Mouse (Mus musculus): ENCODE data around the gene Brd3os.

The Brd3os gene

DNA sequence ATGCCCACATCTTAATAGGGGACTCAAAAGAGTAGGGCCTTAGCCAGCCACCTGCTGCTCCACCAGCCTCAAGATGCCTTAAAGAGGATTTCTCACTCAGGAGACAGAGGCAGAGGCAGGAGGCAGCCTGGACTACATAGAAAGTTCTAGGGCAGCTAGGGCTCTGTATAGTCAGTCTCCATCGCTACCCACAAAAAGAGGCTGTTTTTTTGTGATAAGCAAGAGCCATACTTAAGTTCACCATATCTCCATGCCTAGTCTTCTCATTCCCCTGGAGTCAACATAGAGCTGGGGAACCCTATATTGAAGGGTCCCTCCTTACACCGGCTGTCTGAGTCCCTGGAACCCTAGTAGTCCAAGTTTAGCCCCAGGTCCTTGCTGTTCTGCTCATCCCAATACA, 28.4 kb downstream of the Brd3os start:
- DNase-seq (ENCODE audit: low read depth, low spot score): no peak
- Histone ChIP-seq H3K27me3 (ENCODE audit: control insufficient read depth, insufficient read depth, low read length, poor library complexity, severe bottlenecking) (no peaks in the 10 kb centered on the region), H3K36me3 (ENCODE audit: control insufficient read depth, insufficient read depth, low read length, poor library complexity, severe bottlenecking) (no peaks in the 10 kb centered on the region)

DNA sequence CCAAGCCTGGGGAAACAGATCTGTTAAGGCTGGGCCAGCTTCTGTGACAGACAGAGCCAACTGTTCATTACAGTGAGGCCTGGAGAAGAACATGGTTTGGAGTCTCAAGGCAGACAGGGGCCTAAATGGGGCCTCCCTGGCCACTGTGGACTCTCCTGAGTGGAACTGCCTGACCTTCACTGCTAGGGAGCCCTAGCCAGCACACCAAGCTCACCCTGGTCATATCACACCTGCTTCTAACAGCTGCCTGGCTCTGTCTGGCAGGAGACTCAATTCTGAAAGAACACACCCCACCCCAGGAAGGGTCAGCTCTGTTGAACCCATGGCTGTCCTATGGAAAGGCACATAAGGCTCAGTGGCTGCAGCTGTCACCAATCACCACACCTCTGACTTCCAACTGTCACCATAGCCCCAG, 29.1 kb downstream of the Brd3os start:
- H3K36me3 ChIP-seq (ENCODE audit: control insufficient read depth, insufficient read depth, low read length, poor library complexity, severe bottlenecking): no peaks in the 10 kb centered on the region
- no peak for DNase-seq (ENCODE audit: low read depth, low spot score)
- H3K27me3 ChIP-seq (ENCODE audit: control insufficient read depth, insufficient read depth, low read length, poor library complexity, severe bottlenecking): no peaks in the 10 kb centered on the region

GRCm38 (mm10) chr2:27473061-27473765, 31.1 kb downstream of the Brd3os start:
- Histone ChIP-seq H3K36me3 (ENCODE audit: control insufficient read depth, insufficient read depth, low read length, poor library complexity, severe bottlenecking) (no peaks in the 10 kb centered on the region), H3K27me3 (ENCODE audit: control insufficient read depth, insufficient read depth, low read length, poor library complexity, severe bottlenecking) (no peaks in the 10 kb centered on the region)
- peak; percentile 38 for DNase-seq (ENCODE audit: low read depth, low spot score)

- Histone ChIP-seq H3K36me3 (ENCODE audit: control insufficient read depth, insufficient read depth, low read length, poor library complexity, severe bottlenecking) (no peaks in the 10 kb centered on the region), H3K27me3 (ENCODE audit: control insufficient read depth, insufficient read depth, low read length, poor library complexity, severe bottlenecking) (no peaks in the 10 kb centered on the region)
- DNase-seq (ENCODE audit: low read depth, low spot score): no peak
These were observed 31.8 kb downstream of the Brd3os start for GRCm38 (mm10) chr2:27473911-27474310.

DNA sequence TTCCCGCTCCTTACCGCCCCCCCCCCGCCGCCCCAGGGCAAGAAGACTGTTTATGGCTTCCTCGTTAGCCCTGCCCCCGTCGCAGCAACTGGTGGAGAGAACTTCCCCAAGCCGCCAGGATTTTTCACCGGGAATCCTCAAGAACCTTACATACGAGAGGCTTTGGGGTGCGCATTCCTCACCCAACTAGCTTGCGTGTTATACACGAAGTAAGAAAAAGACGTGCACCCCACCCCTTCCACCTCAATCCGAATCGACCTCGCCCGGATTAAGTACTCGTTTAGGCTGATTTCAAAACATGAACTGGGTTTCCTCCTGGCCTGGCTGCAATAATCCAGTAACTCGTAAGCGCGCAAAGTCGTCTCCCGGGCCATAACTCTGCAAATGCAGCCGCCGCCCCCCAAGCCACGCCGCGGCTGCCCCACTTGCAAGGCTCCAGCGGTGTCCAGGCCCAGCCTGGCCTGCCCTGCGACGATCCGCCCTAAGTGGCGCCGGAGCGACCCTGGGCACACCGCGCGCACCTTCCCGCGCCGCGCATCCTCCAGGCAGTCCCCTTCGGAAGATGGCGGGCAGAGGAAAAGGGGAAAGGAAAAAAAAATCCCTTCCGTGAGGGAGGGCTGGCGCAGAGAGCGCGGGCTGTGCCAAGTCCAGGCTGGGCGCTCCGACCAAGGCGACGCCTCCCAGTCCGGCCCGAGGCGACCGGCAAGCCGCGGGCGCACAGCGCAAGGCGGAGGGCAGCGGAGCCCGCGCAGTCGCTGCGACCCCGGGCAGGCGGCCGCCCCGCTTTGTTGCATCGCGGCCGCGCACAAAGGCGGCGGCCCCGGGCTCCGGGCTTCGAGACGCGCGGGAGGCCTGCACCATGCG, 32.7 kb downstream of the Brd3os start:
- H3K27me3 ChIP-seq (ENCODE audit: control insufficient read depth, insufficient read depth, low read length, poor library complexity, severe bottlenecking): no peaks in the 10 kb centered on the region
- peak; percentile 22 for DNase-seq (ENCODE audit: low read depth, low spot score)
- H3K36me3 ChIP-seq (ENCODE audit: control insufficient read depth, insufficient read depth, low read length, poor library complexity, severe bottlenecking): no peaks in the 10 kb centered on the region

DNA sequence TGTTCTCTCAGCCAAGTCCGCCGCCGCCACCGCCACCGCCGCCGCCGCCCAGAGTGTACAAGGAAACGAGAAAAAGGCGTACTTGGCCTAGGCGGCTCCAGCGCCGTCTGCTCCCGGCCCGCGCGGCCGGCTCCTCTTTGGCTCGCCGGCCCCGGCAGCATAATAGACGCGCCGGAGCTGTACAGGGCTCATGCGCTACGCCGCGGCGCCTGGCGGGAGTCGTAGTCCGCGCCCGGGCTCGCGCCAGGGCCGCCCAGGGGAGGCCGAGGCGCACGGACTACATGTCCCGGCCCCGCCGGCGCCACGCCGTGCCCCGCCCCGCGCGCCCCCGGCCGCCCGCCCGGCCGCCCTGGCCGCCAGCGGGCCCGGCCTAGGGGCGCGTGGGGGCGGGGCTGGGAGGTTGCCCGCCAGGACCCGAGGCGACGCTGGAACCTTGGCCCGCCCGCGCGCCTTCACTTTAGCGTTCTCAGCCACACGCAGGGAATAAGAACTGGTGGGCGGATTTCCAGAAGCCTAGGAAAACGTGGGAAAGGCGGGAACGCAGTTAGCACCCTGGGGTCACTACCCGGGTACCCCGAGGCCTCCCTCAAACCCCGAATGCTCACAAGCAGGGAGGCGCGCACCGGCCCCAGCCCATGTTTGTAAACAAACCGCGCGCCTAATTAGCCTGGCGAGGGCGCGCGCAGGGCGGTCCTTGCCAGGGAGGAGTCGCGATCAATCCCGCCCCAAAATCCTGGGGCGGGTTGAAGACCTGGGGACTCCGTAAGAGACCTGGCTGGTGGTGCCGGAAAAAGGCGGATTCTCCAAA, 33.6 kb downstream of the Brd3os start:
- DNase-seq (ENCODE audit: low read depth, low spot score): peak; percentile 91
- Histone ChIP-seq H3K27me3 (ENCODE audit: control insufficient read depth, insufficient read depth, low read length, poor library complexity, severe bottlenecking) (no peaks in the 10 kb centered on the region), H3K36me3 (ENCODE audit: control insufficient read depth, insufficient read depth, low read length, poor library complexity, severe bottlenecking) (no peaks in the 10 kb centered on the region)

GRCm38 (mm10) chr2:27476303-27477192, 34.4 kb downstream of the Brd3os start:
- no peaks in the 10 kb centered on the region for H3K36me3 ChIP-seq (ENCODE audit: control insufficient read depth, insufficient read depth, low read length, poor library complexity, severe bottlenecking)
- H3K27me3 ChIP-seq (ENCODE audit: control insufficient read depth, insufficient read depth, low read length, poor library complexity, severe bottlenecking): no peaks in the 10 kb centered on the region
- DNase-seq (ENCODE audit: low read depth, low spot score): no peak

- DNase-seq (ENCODE audit: low read depth, low spot score): no peak
- H3K27me3 ChIP-seq (ENCODE audit: control insufficient read depth, insufficient read depth, low read length, poor library complexity, severe bottlenecking): no peaks in the 10 kb centered on the region
- no peaks in the 10 kb centered on the region for H3K36me3 ChIP-seq (ENCODE audit: control insufficient read depth, insufficient read depth, low read length, poor library complexity, severe bottlenecking)
These were observed 37.7 kb downstream of the Brd3os start for GRCm38 (mm10) chr2:27479821-27480220.

- Histone ChIP-seq H3K27me3 (ENCODE audit: control insufficient read depth, insufficient read depth, low read length, poor library complexity, severe bottlenecking) (no peaks in the 10 kb centered on the region), H3K36me3 (ENCODE audit: control insufficient read depth, insufficient read depth, low read length, poor library complexity, severe bottlenecking) (no peaks in the 10 kb centered on the region)
- peak; percentile 61 for DNase-seq (ENCODE audit: low read depth, low spot score)
These were observed 38.2 kb downstream of the Brd3os start for GRCm38 (mm10) chr2:27480367-27480766.

- no peaks in the 10 kb centered on the region for H3K27me3 ChIP-seq (ENCODE audit: control insufficient read depth, insufficient read depth, low read length, poor library complexity, severe bottlenecking)
These were observed 40.2 kb downstream of the Brd3os start for GRCm38 (mm10) chr2:27482265-27482861.

GRCm38 (mm10) chr2:27486725-27487124, 44.6 kb downstream of the Brd3os start:
- Histone ChIP-seq H3K36me3 (ENCODE audit: control insufficient read depth, insufficient read depth, low read length, poor library complexity, severe bottlenecking) (no peaks in the 10 kb centered on the region), H3K27me3 (ENCODE audit: control insufficient read depth, insufficient read depth, low read length, poor library complexity, severe bottlenecking) (no peaks in the 10 kb centered on the region)
- no peak for DNase-seq (ENCODE audit: low read depth, low spot score)

More at GRCm38 (mm10) chr2:27482265-27482861, 40.2 kb downstream of the Brd3os start:
- no peak for DNase-seq (ENCODE audit: low read depth, low spot score)
- H3K36me3 ChIP-seq (ENCODE audit: control insufficient read depth, insufficient read depth, low read length, poor library complexity, severe bottlenecking): no peaks in the 10 kb centered on the region

DNA sequence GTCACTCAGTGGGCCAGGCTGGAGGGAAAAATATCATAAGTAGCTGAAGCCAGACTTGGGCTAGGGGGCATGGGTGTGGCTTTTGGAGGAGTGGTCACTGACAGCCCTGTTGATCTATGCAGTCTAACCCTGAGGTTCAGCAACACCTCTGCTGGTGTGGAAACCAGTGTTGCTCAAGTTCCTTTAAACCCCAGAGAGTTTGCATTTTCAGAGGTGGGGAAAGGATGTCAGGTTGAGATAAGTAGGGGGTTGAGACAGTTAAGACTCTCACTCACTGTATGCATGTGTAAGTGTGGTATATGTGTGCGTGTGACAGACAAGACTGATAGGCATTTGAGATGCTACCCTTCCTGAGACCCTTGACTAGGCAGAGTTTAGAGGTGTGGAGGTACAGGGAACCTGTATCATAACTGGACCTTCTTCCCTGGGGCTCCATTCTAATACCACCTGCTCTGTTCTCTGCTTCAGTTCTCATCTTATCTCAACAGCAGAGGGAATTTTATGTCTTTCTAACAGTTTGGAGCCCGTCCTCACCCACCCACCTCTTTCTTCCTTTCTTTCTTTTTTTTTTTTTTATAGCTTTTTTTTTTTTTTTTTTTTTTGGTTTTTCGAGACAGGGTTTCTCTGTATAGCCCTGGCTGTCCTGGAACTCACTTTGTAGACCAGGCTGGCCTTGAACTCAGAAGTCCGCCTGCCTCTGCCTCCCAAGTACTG, 45.4 kb downstream of the Brd3os start:
- no peaks in the 10 kb centered on the region for H3K36me3 ChIP-seq (ENCODE audit: control insufficient read depth, insufficient read depth, low read length, poor library complexity, severe bottlenecking)
- H3K27me3 ChIP-seq (ENCODE audit: control insufficient read depth, insufficient read depth, low read length, poor library complexity, severe bottlenecking): no peaks in the 10 kb centered on the region
- DNase-seq (ENCODE audit: low read depth, low spot score): no peak

DNA sequence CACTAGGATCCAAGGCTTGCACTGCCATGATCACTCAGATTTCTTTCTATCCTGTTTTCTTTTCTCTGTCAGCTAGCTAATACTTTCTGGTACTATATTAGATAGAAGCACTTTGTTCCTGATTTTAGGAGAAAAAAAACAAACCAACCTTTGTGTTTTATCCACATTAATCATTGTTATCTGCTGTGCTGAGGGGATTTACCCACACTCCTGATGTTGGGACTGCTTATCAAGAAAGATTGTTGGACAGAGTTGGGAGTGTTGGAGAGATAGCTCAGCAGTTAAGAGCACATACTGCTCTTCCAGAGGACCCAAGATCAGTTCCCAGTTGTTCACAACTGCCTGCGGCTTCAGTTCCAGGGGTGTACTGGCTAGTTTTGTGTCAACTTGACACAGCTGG, 46.2 kb downstream of the Brd3os start:
- Histone ChIP-seq H3K36me3 (ENCODE audit: control insufficient read depth, insufficient read depth, low read length, poor library complexity, severe bottlenecking) (no peaks in the 10 kb centered on the region), H3K27me3 (ENCODE audit: control insufficient read depth, insufficient read depth, low read length, poor library complexity, severe bottlenecking) (no peaks in the 10 kb centered on the region)
- no peak for DNase-seq (ENCODE audit: low read depth, low spot score)
